Comparison of ENCODE assay signal across 8 mouse cellular contexts in the genomic region with DNA sequence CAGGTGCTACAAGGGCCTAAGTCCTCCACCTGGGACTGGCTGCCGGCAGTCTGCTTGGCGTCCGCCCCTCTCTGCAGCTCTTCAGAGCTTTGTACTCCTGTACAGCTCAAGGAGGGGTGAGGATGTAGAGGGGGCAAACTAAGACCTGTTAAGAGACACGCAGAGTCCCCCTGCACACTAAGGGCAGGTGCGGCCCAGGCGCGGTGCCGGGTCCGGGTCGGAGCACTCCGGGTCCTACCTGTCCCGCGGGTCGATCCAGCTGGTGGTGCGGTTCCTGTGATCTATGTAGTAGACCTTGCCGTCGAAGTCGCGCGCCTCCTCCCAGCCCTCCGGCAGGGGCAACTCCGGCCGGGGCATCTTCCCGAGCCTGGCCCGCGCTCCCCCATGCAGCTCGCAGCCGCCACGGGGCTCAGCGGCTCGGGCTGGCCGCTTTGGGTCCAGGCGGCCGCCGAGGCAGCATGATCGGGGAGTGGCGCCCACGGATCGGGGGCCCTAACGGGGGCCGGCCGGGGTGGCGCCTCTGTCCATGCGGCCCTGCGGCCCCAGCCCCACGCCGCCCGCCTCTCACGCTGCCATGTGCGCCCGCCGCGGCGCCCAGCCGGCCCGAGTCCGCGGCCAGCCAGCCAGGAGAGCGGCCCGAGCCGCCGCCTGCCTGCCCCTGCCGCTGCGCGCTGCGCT. TPM values are rescaled to one million over a fixed set of nuclear protein-coding genes. Genes with fewer than 3 reads are reported as not detected.
DNase-seq lines count a peak whose midpoint lies in the region; ATAC-seq and TF ChIP-seq lines count a peak whose summit lies in the region.

No protein-coding gene starts in this region.

- no peak for TF ChIP-seq CTCF in ES-Bruce4 (IDR thresholded peaks at IDR 0.05; ENCODE audit: low read depth, low read length)
- no peak for TF ChIP-seq CTCF in lung, postnatal 0 days (IDR thresholded peaks at IDR 0.05)

- peak overlapping the region; percentile 55 for H3K4me3 ChIP-seq in erythroblast, embryonic 14.5 days (replicated peaks)
- H3K4me3 ChIP-seq in ES-Bruce4 (ENCODE audit: low read depth, low read length): peak overlapping the region; percentile 70
- peak overlapping the region; percentile 65 for H3K4me3 ChIP-seq in embryonic facial prominence, embryonic 11.5 days (ENCODE audit: low read depth, low read length)
- peak overlapping the region; percentile 86 for H3K4me3 ChIP-seq in hindbrain, embryonic 16.5 days (ENCODE audit: low read length)
- H3K4me3 ChIP-seq in lung, postnatal 0 days (ENCODE audit: low read depth, low read length): peak overlapping the region; percentile 58

- no peak for TF ChIP-seq POLR2A in ES-Bruce4 (IDR thresholded peaks at IDR 0.05; ENCODE audit: insufficient read depth, low read length)

- no peak for ATAC-seq in erythroblast, adult 5-6 weeks (replicated peaks; ENCODE audit: low FRiP score, poor library complexity, severe bottlenecking)
- ATAC-seq in embryonic facial prominence, embryonic 11.5 days (replicated peaks; ENCODE audit: insufficient number of reproducible peaks, low FRiP score, low TSS enrichment, low read depth): peak; percentile 74
- ATAC-seq in hindbrain, embryonic 16.5 days: peak; percentile 48
- peak; percentile 54 for ATAC-seq in lung, postnatal 0 days

- H3K9ac ChIP-seq in ES-Bruce4 (ENCODE audit: low read depth, poor library complexity, severe bottlenecking): peak overlapping the region; percentile 94
- H3K9ac ChIP-seq in embryonic facial prominence, embryonic 11.5 days (replicated peaks; ENCODE audit: low read length): peak overlapping the region; percentile 72
- H3K9ac ChIP-seq in hindbrain, embryonic 16.5 days (ENCODE audit: low read depth, low read length): peak overlapping the region; percentile 90
- H3K9ac ChIP-seq in lung, postnatal 0 days (replicated peaks; ENCODE audit: low read depth): peak overlapping the region; percentile 36

- no peak for TF ChIP-seq EP300 in ES-Bruce4 (IDR thresholded peaks at IDR 0.05; ENCODE audit: insufficient read depth, low read depth, low read length)
- TF ChIP-seq EP300 in lung, postnatal 0 days (IDR thresholded peaks at IDR 0.05): no peak

- 0% methylated on average over 41 of the region's 66 CpGs for WGBS in embryonic facial prominence, embryonic 11.5 days
- under 1% methylated on average over 42 of the region's 66 CpGs for WGBS in hindbrain, embryonic 16.5 days
- WGBS in lung, postnatal 0 days: under 1% methylated on average over 46 of the region's 66 CpGs

- no peaks in the 10 kb centered on the region for H3K36me3 ChIP-seq in erythroblast, embryonic 14.5 days (ENCODE audit: control insufficient read depth)
- no peaks in the 10 kb centered on the region for H3K36me3 ChIP-seq in ES-Bruce4 (ENCODE audit: control insufficient read depth, insufficient read depth, low read length, poor library complexity, severe bottlenecking)
- no peaks in the 10 kb centered on the region for H3K36me3 ChIP-seq in embryonic facial prominence, embryonic 11.5 days (replicated peaks; ENCODE audit: control insufficient read depth, insufficient read depth, low read depth, low read length)
- H3K36me3 ChIP-seq in hindbrain, embryonic 16.5 days (ENCODE audit: control insufficient read depth, insufficient read depth, low read length): no peaks in the 10 kb centered on the region
- H3K36me3 ChIP-seq in lung, postnatal 0 days (ENCODE audit: insufficient read depth, low read length): no peaks in the 10 kb centered on the region

- H3K9me3 ChIP-seq in erythroblast, embryonic 14.5 days (ENCODE audit: control insufficient read depth, low read length): no peaks in the 10 kb centered on the region
- H3K9me3 ChIP-seq in ES-Bruce4 (replicated peaks; ENCODE audit: control insufficient read depth, insufficient read depth, low read length, poor library complexity, severe bottlenecking): no peaks in the 10 kb centered on the region
- H3K9me3 ChIP-seq in embryonic facial prominence, embryonic 11.5 days (replicated peaks; ENCODE audit: control insufficient read depth, low read length): no peaks in the 10 kb centered on the region
- no peaks in the 10 kb centered on the region for H3K9me3 ChIP-seq in hindbrain, embryonic 16.5 days (ENCODE audit: control insufficient read depth, low read length)
- no peaks in the 10 kb centered on the region for H3K9me3 ChIP-seq in lung, postnatal 0 days (ENCODE audit: low read length)

- H3K4me1 ChIP-seq in erythroblast, embryonic 14.5 days (ENCODE audit: control insufficient read depth): no peaks in the 10 kb centered on the region
- peaks cover 13% of the 10 kb centered on the region for H3K4me1 ChIP-seq in ES-Bruce4 (ENCODE audit: control insufficient read depth, insufficient read depth, low read length)
- H3K4me1 ChIP-seq in embryonic facial prominence, embryonic 11.5 days (ENCODE audit: control insufficient read depth, insufficient read depth, low read length): peaks cover 2% of the 10 kb centered on the region; the same call in 1 of the 2 replicates
- H3K4me1 ChIP-seq in hindbrain, embryonic 16.5 days (ENCODE audit: control insufficient read depth, insufficient read depth, low read depth, low read length): peaks cover 20% of the 10 kb centered on the region
- H3K4me1 ChIP-seq in lung, postnatal 0 days (ENCODE audit: insufficient read depth, low read depth, low read length): no peaks in the 10 kb centered on the region; the same call in 1 of the 2 replicates

- H3K27me3 ChIP-seq in erythroblast, embryonic 14.5 days (ENCODE audit: control insufficient read depth): peaks cover 48% of the 10 kb centered on the region
- no peaks in the 10 kb centered on the region for H3K27me3 ChIP-seq in ES-Bruce4 (ENCODE audit: control insufficient read depth, insufficient read depth, low read length, poor library complexity, severe bottlenecking)
- peaks cover 14% of the 10 kb centered on the region; the same call in 1 of the 2 replicates for H3K27me3 ChIP-seq in embryonic facial prominence, embryonic 11.5 days (ENCODE audit: control insufficient read depth, insufficient read depth, low read length)
- no peaks in the 10 kb centered on the region for H3K27me3 ChIP-seq in hindbrain, embryonic 16.5 days (replicated peaks; ENCODE audit: control insufficient read depth, insufficient read depth, low read length)
- H3K27me3 ChIP-seq in lung, postnatal 0 days (replicated peaks; ENCODE audit: insufficient read depth, low read length): 0 out of 2 replicates have a peak, but pooled peaks cover 5% of the 10 kb centered on the region

- no peak overlapping the region for H3K27ac ChIP-seq in ES-Bruce4 (ENCODE audit: insufficient read depth, low read length)
- H3K27ac ChIP-seq in embryonic facial prominence, embryonic 11.5 days (replicated peaks; ENCODE audit: low read depth, low read length): no peak overlapping the region
- peak overlapping the region; percentile 77 for H3K27ac ChIP-seq in hindbrain, embryonic 16.5 days (ENCODE audit: low read depth, low read length)
- H3K27ac ChIP-seq in lung, postnatal 0 days (ENCODE audit: low read length): peak overlapping the region; percentile 78

- peak overlapping the region; percentile 97 for H3K4me2 ChIP-seq in embryonic facial prominence, embryonic 11.5 days (ENCODE audit: low read depth, low read length)
- peak overlapping the region; percentile 91 for H3K4me2 ChIP-seq in hindbrain, embryonic 16.5 days (ENCODE audit: low read length)
- H3K4me2 ChIP-seq in lung, postnatal 0 days (replicated peaks; ENCODE audit: low read depth, low read length): peak overlapping the region; percentile 86

- DNase-seq in embryonic facial prominence, embryonic 11.5 days (ENCODE audit: low spot score): peak; percentile 10
- DNase-seq in lung, postnatal 0 days (ENCODE audit: low spot score): peak; percentile 48
- DNase-seq in testis, postnatal 14 days (ENCODE audit: low spot score): peak; percentile 33
- DNase-seq in thymus, postnatal 14 days: no peak

RNA-seq across cellular contexts. Expression of a gene that starts 0.5 kb away (rescaled TPM):
- polyA plus RNA-seq in erythroblast, embryonic 14.5 days (2012): 0.02 TPM in 1 of 2 replicates, not detected in the other
- total RNA-seq in erythroblast, adult 5-6 weeks (2015; ENCODE audit: low replicate concordance): not detected in 2 replicates
- not detected in 2 replicates for total RNA-seq in erythroblast, adult 5-6 weeks (2017; ENCODE audit: low replicate concordance)
- 48.4 and 55.9 TPM in 2 replicates for polyA plus RNA-seq in ES-Bruce4 (2011; ENCODE audit: insufficient read depth, insufficient read length, low read depth, missing spikeins)
- polyA plus RNA-seq in embryonic facial prominence, embryonic 11.5 days (2014; fragmentation: Nextera tagmentation; extraction: Ambion mirVana): 3.9 and 4.8 TPM in 2 replicates
- 6.4 and 7.8 TPM in 2 replicates for polyA plus RNA-seq in hindbrain, embryonic 16.5 days (2015; fragmentation: Nextera tagmentation; extraction: Ambion mirVana)
- 22.1 and 31.0 TPM in 2 replicates for polyA plus RNA-seq in lung, postnatal 0 days (2015; fragmentation: Nextera tagmentation; extraction: Ambion mirVana)

Comparison
In these comparisons a context has a peak if more than half of its experiments do, and no peak if none do; other contexts are left out.
1. H3K27ac ChIP-seq: peak in hindbrain, embryonic 16.5 days (single experiment) and lung, postnatal 0 days (single experiment); none in ES-Bruce4 (single experiment) and embryonic facial prominence, embryonic 11.5 days (single experiment).
2. H3K9ac ChIP-seq: peak in every context shown above with its lines; median percentile 94 in ES-Bruce4; 90 in hindbrain, embryonic 16.5 days; 72 in embryonic facial prominence, embryonic 11.5 days; 36 in lung, postnatal 0 days.
3. Peak in every context shown above with its lines, with median percentiles within 50 percentile points of each other: H3K4me3 ChIP-seq and H3K4me2 ChIP-seq.